Mouse (Mus musculus) cerebellum, adult 9-10 months (tissue): ENCODE results near the gene Olfr299.

Experiments used
- DNase-seq: peaks from one replicate; pipeline ENCODE4 v3.0.0; 2022

Gene Olfr299

GRCm38 (mm10) chr7:86459621-86460020, at the start of gene Olfr299:
Olfr299 (plus strand) TSS chr7:86459921.
- no peak for DNase-seq

- no peak for DNase-seq
These were observed 32.7 kb downstream of the Olfr299 start, which contains the start of gene Olfr298 for GRCm38 (mm10) chr7:86492384-86492783. Olfr298 (minus strand) TSS chr7:86492484.
